Mouse (Mus musculus) CH12.LX (cell line): ENCODE data around the gene Med25. TPM values are rescaled to one million over a fixed set of nuclear protein-coding genes. Genes with fewer than 3 reads are reported as not detected.
A peak's percentile ranks its signal among the peaks of the same experiment; 100 is the strongest.

Experiments
- DNase-seq: peaks from one replicate; pipeline ENCODE4 v3.0.0-alpha.2; 2013; ENCODE audit errors: extremely low read depth
- H3K27ac ChIP-seq: 2 replicates; pipeline ENCODE4 v1.5.1; 2012; ENCODE audit warnings: low read depth, mild to moderate bottlenecking, control low read depth, moderate library complexity; ENCODE audit not compliant: insufficient read depth
- H3K27me3 ChIP-seq: replicated peaks from 2 replicates; pipeline ENCODE3; 2012; ENCODE audit warnings: inconsistent platforms
- H3K36me3 ChIP-seq, 2 experiments: replicated peaks in 1 of 2; 2 replicates each; pipeline versions ENCODE3 to v1.6.1; 2012; ENCODE audit warnings: inconsistent platforms in 1 of 2, low read length in 1 of 2, mild to moderate bottlenecking in 1 of 2, mixed read lengths in 1 of 2, moderate library complexity in 1 of 2; ENCODE audit not compliant: control insufficient read depth in 1 of 2, insufficient read depth in 1 of 2
- H3K4me1 ChIP-seq, 2 experiments: 2 replicates each; pipeline ENCODE4 v1.6.1; 2012; ENCODE audit warnings: inconsistent platforms in 1 of 2, moderate library complexity in 1 of 2; ENCODE audit not compliant: insufficient read depth in 2 of 2, control insufficient read depth in 1 of 2
- H3K4me2 ChIP-seq: 2 replicates; pipeline ENCODE4 v1.6.1; 2012; ENCODE audit warnings: low read depth, mild to moderate bottlenecking, control low read depth; ENCODE audit not compliant: poor library complexity, insufficient read depth, severe bottlenecking
- H3K4me3 ChIP-seq, 3 experiments: fragments of 150-350 bp in 1 of 3; sonication (generic) in 1 of 3; replicated peaks in 1 of 3; 2 replicates each; pipeline versions ENCODE3 to v1.5.1; 2011 to 2012; ENCODE audit warnings: low read depth in 2 of 3, low read length in 2 of 3, mild to moderate bottlenecking in 2 of 3, moderate library complexity in 2 of 3, control low read depth in 1 of 3, improper control_type of control experiment in 1 of 3, inconsistent platforms in 1 of 3, mixed read lengths in 1 of 3; ENCODE audit not compliant: poor library complexity in 1 of 3
- H3K79me2 ChIP-seq: replicated peaks from 2 replicates; pipeline ENCODE4 v1.6.1; 2012; ENCODE audit warnings: mild to moderate bottlenecking, moderate library complexity; ENCODE audit not compliant: control insufficient read depth, poor library complexity, insufficient read depth, severe bottlenecking; ENCODE audit errors: extremely low read depth
- H3K9ac ChIP-seq: 2 replicates; pipeline ENCODE4 v1.6.1; 2012; ENCODE audit warnings: low read depth, mild to moderate bottlenecking, control low read depth, moderate library complexity; ENCODE audit not compliant: insufficient read depth
- H3K9me3 ChIP-seq: replicated peaks from 2 replicates; pipeline ENCODE3; 2012; ENCODE audit warnings: low read length, inconsistent platforms, mixed read lengths
- BHLHE40 ChIP-seq: IDR thresholded peaks from 2 replicates; pipeline ENCODE4 v1.6.1; 2011; ENCODE audit warnings: mild to moderate bottlenecking, low read depth, low read length, improper control_type of control experiment
- CHD1 ChIP-seq: IDR thresholded peaks from 2 replicates; pipeline ENCODE4 v1.6.1; 2012; ENCODE audit warnings: low read depth, low read length, improper control_type of control experiment, inconsistent platforms
- CHD2 ChIP-seq: IDR thresholded peaks from 2 replicates; pipeline ENCODE4 v1.6.1; 2011; ENCODE audit warnings: low read length, improper control_type of control experiment
- CTCF ChIP-seq, 2 experiments: IDR thresholded peaks in 1 of 2; conservative IDR thresholded peaks in 1 of 2; 2 replicates each; pipeline ENCODE4 v1.5.1; 2011 to 2012; ENCODE audit warnings: low read depth in 2 of 2, low read length in 2 of 2, improper control_type of control experiment in 1 of 2, inconsistent platforms in 1 of 2, mild to moderate bottlenecking in 1 of 2, moderate library complexity in 1 of 2
- E2F4 ChIP-seq: IDR thresholded peaks from 2 replicates; pipeline ENCODE4 v1.6.1; 2011; ENCODE audit warnings: low read depth, low read length, improper control_type of control experiment; ENCODE audit not compliant: insufficient replicate concordance
- ELF1 ChIP-seq: IDR thresholded peaks from 2 replicates; pipeline ENCODE4 v1.6.1; 2014; ENCODE audit warnings: low read depth, mild to moderate bottlenecking, inconsistent platforms, low read length, improper control_type of control experiment
- EP300 ChIP-seq: IDR thresholded peaks from 2 replicates; pipeline ENCODE4 v1.6.1; 2011; ENCODE audit warnings: low read length, improper control_type of control experiment
- ETS1 ChIP-seq: conservative IDR thresholded peaks from 2 replicates; pipeline ENCODE4 v1.6.1; 2012; ENCODE audit warnings: low read depth, mild to moderate bottlenecking, inconsistent platforms, low read length, improper control_type of control experiment, moderate library complexity
- HCFC1 ChIP-seq: IDR thresholded peaks from 2 replicates; pipeline ENCODE4 v1.6.1; 2012; ENCODE audit warnings: low read depth, mild to moderate bottlenecking, inconsistent platforms, low read length, improper control_type of control experiment
- IRF4 ChIP-seq: IDR thresholded peaks from 2 replicates; pipeline ENCODE4 v1.6.1; 2014; ENCODE audit warnings: low read depth, mild to moderate bottlenecking, inconsistent platforms, low read length, improper control_type of control experiment
- JUND ChIP-seq: conservative IDR thresholded peaks from 2 replicates; pipeline ENCODE4 v1.6.1; 2011; ENCODE audit warnings: low read depth, low read length, improper control_type of control experiment
- KAT2A ChIP-seq: IDR thresholded peaks from 2 replicates; pipeline ENCODE4 v1.6.1; 2012; ENCODE audit warnings: low read length, improper control_type of control experiment, inconsistent platforms; ENCODE audit not compliant: insufficient replicate concordance
- MAFK ChIP-seq: IDR thresholded peaks from 2 replicates; pipeline ENCODE4 v1.6.1; 2011; ENCODE audit warnings: low read length, improper control_type of control experiment; ENCODE audit not compliant: insufficient replicate concordance
- MAX ChIP-seq: IDR thresholded peaks from 2 replicates; pipeline ENCODE4 v1.6.1; 2011; ENCODE audit warnings: low read length, improper control_type of control experiment
- MAZ ChIP-seq: IDR thresholded peaks from 2 replicates; pipeline ENCODE4 v1.6.1; 2012; ENCODE audit warnings: low read depth, mild to moderate bottlenecking, inconsistent platforms, low read length, improper control_type of control experiment, moderate library complexity
- MXI1 ChIP-seq: IDR thresholded peaks from 2 replicates; pipeline ENCODE4 v1.6.1; 2011; ENCODE audit warnings: mild to moderate bottlenecking, low read depth, low read length, improper control_type of control experiment
- MYC ChIP-seq: IDR thresholded peaks from 2 replicates; pipeline ENCODE4 v1.6.1; 2011; ENCODE audit warnings: low read depth, mild to moderate bottlenecking, improper control_type of control experiment, low read length
- PAX5 ChIP-seq: IDR thresholded peaks from 2 replicates; pipeline ENCODE4 v1.6.1; 2012; ENCODE audit warnings: low read length, inconsistent platforms, mixed read lengths
- POLR2AphosphoS2 ChIP-seq: IDR thresholded peaks from 2 replicates; pipeline ENCODE4 v1.6.1; 2011; ENCODE audit warnings: low read depth, low read length, improper control_type of control experiment
- RAD21 ChIP-seq: IDR thresholded peaks from 2 replicates; pipeline ENCODE4 v1.6.1; 2011; ENCODE audit warnings: low read depth, mild to moderate bottlenecking, low read length, improper control_type of control experiment, moderate library complexity
- SIN3A ChIP-seq: IDR thresholded peaks from 2 replicates; pipeline ENCODE4 v1.6.1; 2012; ENCODE audit warnings: low read length, improper control_type of control experiment, inconsistent platforms
- TBP ChIP-seq: conservative IDR thresholded peaks from 2 replicates; pipeline ENCODE4 v1.6.1; 2011; ENCODE audit warnings: low read depth, low read length, improper control_type of control experiment
- ZMIZ1 ChIP-seq: IDR thresholded peaks from 2 replicates; pipeline ENCODE4 v1.6.1; 2012; ENCODE audit warnings: low read depth, mild to moderate bottlenecking, inconsistent platforms, low read length, improper control_type of control experiment
- ZNF384 ChIP-seq: IDR thresholded peaks from 2 replicates; pipeline ENCODE4 v1.6.1; 2012; ENCODE audit warnings: low read depth, low read length, improper control_type of control experiment, inconsistent platforms
- dilution Hi-C: fragments of 300-500 bp; cut with MboI; formaldehyde crosslinking; loops from 2 replicates; pipeline ENCODE4 v1.14.3; 2020; ENCODE audit warnings: low sequenced_read_pairs; ENCODE audit not compliant: extremely low pct_unique_long_range_greater_than_20kb, extremely low pct_ligation_motif_present
- in situ Hi-C: fragments of 300-500 bp; cut with MboI; formaldehyde crosslinking; loops from 3 replicates; pipeline ENCODE4 v1.14.3; 2019; ENCODE audit warnings: low sequenced_read_pairs, low pct_ligation_motif_present, low pct_unique_long_range_greater_than_20kb, mixed read lengths
- polyA plus RNA-seq: library from polyadenylated mRNA; unstranded; fragments of >175 nt; gene quantifications from 2 replicates; pipeline ENCODE4 v1.2.1, GENCODE M21; 2012; ENCODE audit warnings: low read depth; ENCODE audit not compliant: insufficient read length
- total RNA-seq, 2 experiments: library from RNA; depleted of rRNA; stranded (reverse); fragments of 300-350 nt in 1 of 2; fragments of >200 nt in 1 of 2; gene quantifications; 2 replicates each; pipeline ENCODE4 v1.2.3; 2012 to 2014

Gene Med25
- total and polyA plus RNA-seq, 3 experiments: 18.4 to 67.4 (median 56.7) TPM

GRCm38 (mm10) chr7:44848561-44849415 lies 43.7 kb downstream of the Med25 start, which contains the start of the genes Akt1s1 and Tbc1d17 (continued):
- peak; percentile 70 for TF ChIP-seq IRF4
- peak; percentile 85; the same call in 1 of the 2 replicates for TF ChIP-seq CHD2
- TF ChIP-seq CHD1: peak; percentile 99
- TF ChIP-seq TBP: no peak
- peak; percentile 81 for TF ChIP-seq ELF1
- TF ChIP-seq MAZ: peak; percentile 92
- peak; percentile 91 for TF ChIP-seq SIN3A
- 0 out of 2 replicates have a peak, but pooled peaks have one; percentile 27 for TF ChIP-seq JUND
- TF ChIP-seq ETS1: peak; percentile 65
- no peak for TF ChIP-seq CTCF (conservative IDR thresholded peaks at IDR 0.05 in 1 of 2, IDR thresholded peaks at IDR 0.05 in 1 of 2; ENCODE audit: low read depth in 2 of 2, low read length in 2 of 2)

GRCm38 (mm10) chr7:44847772-44848171 lies 44.7 kb downstream of the Med25 start:
- Histone ChIP-seq H3K79me2 (peaks cover 27% of the 10 kb centered on the region), H3K27me3 (no peaks in the 10 kb centered on the region), H3K4me3 (peak overlapping the region; percentile 75 to 84 (median 81)), H3K4me1 (peaks cover 19 to 48% of the 10 kb centered on the region in 2 experiments), H3K36me3 (peaks cover 45 to 65% of the 10 kb centered on the region in 2 experiments), H3K27ac (no peak overlapping the region), H3K9ac (peak overlapping the region; percentile 51), H3K4me2 (peak overlapping the region; percentile 79), H3K9me3 (no peaks in the 10 kb centered on the region)
- dilution Hi-C loops: no loop called here
- in situ Hi-C loops: no loop called here
- DNase-seq: no peak
- TF ChIP-seq ZMIZ1 (no peak), JUND (no peak), ELF1 (no peak), CHD1 (no peak), POLR2AphosphoS2 (no peak), RAD21 (no peak), ZNF384 (no peak), EP300 (no peak), HCFC1 (no peak), MAX (no peak), MAFK (no peak), MXI1 (no peak), CHD2 (no peak), ETS1 (no peak), PAX5 (no peak), MYC (no peak), BHLHE40 (no peak), CTCF (conservative IDR thresholded peaks at IDR 0.05 in 1 of 2, IDR thresholded peaks at IDR 0.05 in 1 of 2; ENCODE audit: low read depth in 2 of 2, low read length in 2 of 2) (no peak), KAT2A (no peak), E2F4 (no peak)
